8 mouse cellular contexts compared by ENCODE assay signal in the genomic region with DNA sequence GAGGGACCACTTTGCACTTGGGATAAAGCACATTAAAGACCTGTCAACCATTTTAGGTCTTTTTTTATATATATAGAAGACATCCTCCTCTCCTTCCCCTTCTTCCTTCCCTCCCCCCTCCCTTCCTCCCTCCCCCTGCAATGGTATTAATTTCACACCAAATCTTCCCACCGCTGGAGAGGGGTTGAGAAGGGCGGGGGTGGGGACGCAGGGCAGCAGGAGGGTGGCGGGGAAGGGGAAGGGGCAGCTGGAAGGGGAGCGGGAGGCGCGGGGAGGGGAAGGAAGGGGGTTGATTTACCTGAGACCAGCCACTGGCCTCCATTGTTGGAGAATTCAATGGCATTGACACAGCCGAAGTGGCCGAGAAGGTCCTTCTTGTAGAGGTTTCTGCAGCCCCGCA. TPM values are rescaled to one million over a fixed set of nuclear protein-coding genes. Genes with fewer than 3 reads are reported as not detected.
DNase-seq lines count a peak whose midpoint lies in the region; ATAC-seq and TF ChIP-seq lines count a peak whose summit lies in the region.

No protein-coding gene starts in this region.

- ATAC-seq in limb, embryonic 12.5 days (ENCODE audit: insufficient number of reproducible peaks, insufficient read depth, low FRiP score, low TSS enrichment, low read depth) = peak; percentile 8; the same call in 1 of the 2 replicates

- peak overlapping the region; percentile 90 for H3K9ac ChIP-seq in limb, embryonic 12.5 days (replicated peaks)

- WGBS in limb, embryonic 12.5 days = 0% methylated on average over 9 of the region's 10 CpGs
- 0% methylated on average over 7 of the region's 10 CpGs for WGBS in small intestine, adult 2 months

- H3K4me2 ChIP-seq in limb, embryonic 12.5 days = peak overlapping the region; percentile 79

- H3K36me3 ChIP-seq in limb, embryonic 12.5 days = peaks cover 21% of the 10 kb centered on the region
- H3K36me3 ChIP-seq in small intestine, adult 2 months (ENCODE audit: control insufficient read depth, insufficient read depth, low read length) = no peaks in the 10 kb centered on the region

- peak overlapping the region; percentile 97 for H3K27ac ChIP-seq in limb, embryonic 12.5 days
- H3K27ac ChIP-seq in small intestine, adult 2 months (ENCODE audit: insufficient read depth, low read depth, low read length) = peak overlapping the region; percentile 58

- TF ChIP-seq CTCF in small intestine, adult 2 months (IDR thresholded peaks at IDR 0.05; ENCODE audit: extremely low read depth, insufficient read length, insufficient replicate concordance, low read depth, low read length) = no peak

- DNase-seq in gastrocnemius, postnatal 25 days = peak; percentile 9
- DNase-seq in gastrocnemius, postnatal 4 days (ENCODE audit: low spot score in 2 of 2) = no peak
- DNase-seq in 416B (ENCODE audit: low read depth) = peak; percentile 63
- peak; percentile 16 for DNase-seq in embryo, embryonic 11.5 days (ENCODE audit: low read depth, low spot score)
- no peak for DNase-seq in B cell, adult 2 months
- DNase-seq in urinary bladder, postnatal 10 days (ENCODE audit: low spot score) = no peak

- H3K27me3 ChIP-seq in limb, embryonic 12.5 days = no peaks in the 10 kb centered on the region
- no peaks in the 10 kb centered on the region for H3K27me3 ChIP-seq in small intestine, adult 2 months (ENCODE audit: control insufficient read depth, insufficient read depth, low read length)

- peaks cover 20% of the 10 kb centered on the region for H3K4me1 ChIP-seq in limb, embryonic 12.5 days (replicated peaks)
- H3K4me1 ChIP-seq in small intestine, adult 2 months (ENCODE audit: control insufficient read depth, insufficient read depth, insufficient read length, low read length) = peaks cover 4% of the 10 kb centered on the region

- H3K4me3 ChIP-seq in limb, embryonic 12.5 days (replicated peaks) = peak overlapping the region; percentile 90
- H3K4me3 ChIP-seq in small intestine, adult 2 months (ENCODE audit: low read depth, low read length) = peak overlapping the region; percentile 97

- H3K9me3 ChIP-seq in limb, embryonic 12.5 days = no peaks in the 10 kb centered on the region

- no peak for TF ChIP-seq POLR2A in small intestine, adult 2 months (IDR thresholded peaks at IDR 0.05; ENCODE audit: low read depth, low read length)

RNA-seq across cellular contexts. Expression of a gene that starts 0.5 kb away (rescaled TPM):
- 10 to 100 TPM; 30.5 to 30.6 TPM for total RNA-seq in gastrocnemius, postnatal 25 days (2021)
- 10 to 100 TPM; 33.5 to 39.1 TPM for total RNA-seq in gastrocnemius, postnatal 4 days (2021)
- polyA plus RNA-seq in limb, embryonic 12.5 days (2016; fragmentation: Nextera tagmentation; extraction: Ambion mirVana) = 18.3 and 19.0 TPM in 2 replicates
- 8.4 and 15.2 TPM in 2 replicates for polyA plus RNA-seq in small intestine, adult 2 months (2012; rRNA removed)

RNA-seq across cellular contexts. Expression of a gene that starts 27.0 kb away (rescaled TPM):
- total RNA-seq in gastrocnemius, postnatal 25 days (2021) = 10 to 100 TPM; 34.1 to 39.5 TPM
- 10 to 100 TPM; 32.8 to 36.6 TPM for total RNA-seq in gastrocnemius, postnatal 4 days (2021)
- polyA plus RNA-seq in limb, embryonic 12.5 days (2016; fragmentation: Nextera tagmentation; extraction: Ambion mirVana) = 35.9 and 37.7 TPM in 2 replicates
- 3.6 and 4.5 TPM in 2 replicates for polyA plus RNA-seq in small intestine, adult 2 months (2012; rRNA removed)

Comparison
In these comparisons a context has a peak if more than half of its experiments do, and no peak if none do; other contexts are left out.
1. DNase-seq: peak in gastrocnemius, postnatal 25 days (single experiment), 416B (single experiment) and embryo, embryonic 11.5 days (single experiment); none in gastrocnemius, postnatal 4 days (0 of 2), B cell, adult 2 months (0 of 2) and urinary bladder, postnatal 10 days (single experiment).